Mouse (Mus musculus) MEL (cell line): ENCODE results near the gene Dnajb14. TPM values are rescaled to one million over a fixed set of nuclear protein-coding genes. Genes with fewer than 3 reads are reported as not detected.

Experiments
- DNase-seq: peaks from one replicate; pipeline ENCODE4 v3.0.0; 2011; ENCODE audit warnings: low read depth, low spot score
- H3K27ac ChIP-seq: 2 replicates; pipeline ENCODE4 v1.5.1; 2012; ENCODE audit warnings: low read depth, mild to moderate bottlenecking, control low read depth, low read length, moderate library complexity; ENCODE audit not compliant: control insufficient read depth
- H3K27me3 ChIP-seq, 2 experiments: fragments of 150-350 bp in 1 of 2; sonication (generic) in 1 of 2; 2 replicates each; pipeline ENCODE4 v1.6.1; 2012; ENCODE audit warnings: low read length in 2 of 2, mild to moderate bottlenecking in 2 of 2, improper control_type of control experiment in 1 of 2, moderate library complexity in 1 of 2; ENCODE audit not compliant: insufficient read depth in 2 of 2, control insufficient read depth in 1 of 2
- H3K36me3 ChIP-seq, 2 experiments: 2 replicates each; pipeline ENCODE4 v1.6.1; 2012 to 2014; ENCODE audit warnings: low read length in 2 of 2, improper control_type of control experiment in 1 of 2, inconsistent platforms in 1 of 2, mild to moderate bottlenecking in 1 of 2; ENCODE audit not compliant: insufficient read depth in 2 of 2, control insufficient read depth in 1 of 2
- H3K4me1 ChIP-seq, 2 experiments: fragments of 150-350 bp in 1 of 2; sonication (generic) in 1 of 2; 2 replicates each; pipeline ENCODE4 v1.6.1; 2012; ENCODE audit warnings: low read length in 2 of 2, improper control_type of control experiment in 1 of 2, mild to moderate bottlenecking in 1 of 2; ENCODE audit not compliant: insufficient read depth in 2 of 2, control insufficient read depth in 1 of 2
- H3K4me3 ChIP-seq, 2 experiments: fragments of 150-350 bp in 1 of 2; sonication (generic) in 1 of 2; 2 replicates each; pipeline ENCODE4 v1.5.1; 2012; ENCODE audit warnings: low read depth in 2 of 2, low read length in 2 of 2, mild to moderate bottlenecking in 2 of 2, moderate library complexity in 2 of 2, control low read depth in 1 of 2, improper control_type of control experiment in 1 of 2; ENCODE audit not compliant: control insufficient read depth in 1 of 2, insufficient read depth in 1 of 2
- H3K79me2 ChIP-seq: 2 replicates; pipeline ENCODE4 v1.6.1; 2012; ENCODE audit warnings: mild to moderate bottlenecking, low read length, moderate library complexity; ENCODE audit not compliant: control insufficient read depth, poor library complexity, insufficient read depth
- H3K9ac ChIP-seq: 2 replicates; pipeline ENCODE4 v1.6.1; 2012; ENCODE audit warnings: low read depth, mild to moderate bottlenecking, control low read depth, low read length, moderate library complexity; ENCODE audit not compliant: control insufficient read depth, poor library complexity, severe bottlenecking
- H3K9me3 ChIP-seq: fragments of 150-350 bp; sonication (generic); replicated peaks from 2 replicates; pipeline ENCODE4 v1.6.1; 2012; ENCODE audit warnings: mild to moderate bottlenecking, low read length, improper control_type of control experiment, moderate library complexity; ENCODE audit not compliant: insufficient read depth
- CTCF ChIP-seq, 3 experiments: IDR thresholded peaks in 2 of 3; conservative IDR thresholded peaks in 1 of 3; 2 replicates each; pipeline ENCODE4 v1.5.1; 2011 to 2012; ENCODE audit warnings: low read length in 3 of 3, low read depth in 2 of 3, mild to moderate bottlenecking in 2 of 3, improper control_type of control experiment in 1 of 3, inconsistent platforms in 1 of 3, mixed read lengths in 1 of 3, moderate library complexity in 1 of 3; ENCODE audit not compliant: control insufficient read depth in 1 of 3, insufficient read depth in 1 of 3, poor library complexity in 1 of 3, severe bottlenecking in 1 of 3
- ELF1 ChIP-seq: IDR thresholded peaks from 2 replicates; pipeline ENCODE4 v1.6.1; 2014; ENCODE audit warnings: low read depth, mild to moderate bottlenecking, inconsistent platforms, low read length, improper control_type of control experiment, moderate library complexity
- EP300 ChIP-seq, 2 experiments: IDR thresholded peaks; 2 replicates each; pipeline ENCODE4 v1.6.1; 2011; ENCODE audit warnings: improper control_type of control experiment in 2 of 2, low read length in 2 of 2, low read depth in 1 of 2, mild to moderate bottlenecking in 1 of 2
- GABPA ChIP-seq: IDR thresholded peaks from 2 replicates; pipeline ENCODE4 v1.6.1; 2012; ENCODE audit warnings: low read depth, mild to moderate bottlenecking, inconsistent platforms, low read length, improper control_type of control experiment, moderate library complexity
- GATA1 ChIP-seq: IDR thresholded peaks from 2 replicates; pipeline ENCODE4 v1.6.1; 2011; ENCODE audit warnings: low read depth, low read length, improper control_type of control experiment
- HCFC1 ChIP-seq: IDR thresholded peaks from 2 replicates; pipeline ENCODE4 v1.6.1; 2012; ENCODE audit warnings: low read depth, mild to moderate bottlenecking, inconsistent platforms, low read length, improper control_type of control experiment, moderate library complexity
- KAT2A ChIP-seq: conservative IDR thresholded peaks from 2 replicates; pipeline ENCODE4 v1.6.1; 2012; ENCODE audit warnings: low read depth, low read length, improper control_type of control experiment, inconsistent platforms
- MAFK ChIP-seq: IDR thresholded peaks from 2 replicates; pipeline ENCODE4 v1.6.1; 2011; ENCODE audit warnings: low read depth, mild to moderate bottlenecking, low read length, improper control_type of control experiment, borderline replicate concordance
- MAX ChIP-seq: IDR thresholded peaks from 2 replicates; pipeline ENCODE4 v1.6.1; 2011; ENCODE audit warnings: low read length, improper control_type of control experiment
- MEF2A ChIP-seq: IDR thresholded peaks from 2 replicates; pipeline ENCODE4 v1.6.1; 2014; ENCODE audit warnings: low read depth, mild to moderate bottlenecking, inconsistent platforms, low read length, improper control_type of control experiment; ENCODE audit not compliant: poor library complexity, insufficient replicate concordance, severe bottlenecking; ENCODE audit errors: extremely low read depth
- MXI1 ChIP-seq: IDR thresholded peaks from 2 replicates; pipeline ENCODE4 v1.6.1; 2011; ENCODE audit warnings: mild to moderate bottlenecking, low read depth, low read length, improper control_type of control experiment
- MYC ChIP-seq: IDR thresholded peaks from 2 replicates; pipeline ENCODE4 v1.6.1; 2011; ENCODE audit warnings: low read depth, mild to moderate bottlenecking, low read length, improper control_type of control experiment, moderate library complexity
- NELFE ChIP-seq: IDR thresholded peaks from 2 replicates; pipeline ENCODE4 v1.6.1; 2011; ENCODE audit warnings: low read depth, low read length, improper control_type of control experiment
- POLR2A ChIP-seq, 2 experiments: IDR thresholded peaks; 2 replicates each; pipeline ENCODE4 v1.6.1; 2011 to 2012; ENCODE audit warnings: low read length in 2 of 2, mild to moderate bottlenecking in 2 of 2, control low read depth in 1 of 2, improper control_type of control experiment in 1 of 2, low read depth in 1 of 2, moderate library complexity in 1 of 2; ENCODE audit not compliant: control insufficient read depth in 1 of 2, insufficient read depth in 1 of 2, poor library complexity in 1 of 2
- RCOR1 ChIP-seq: IDR thresholded peaks from 2 replicates; pipeline ENCODE4 v1.6.1; 2012; ENCODE audit warnings: low read depth, mild to moderate bottlenecking, inconsistent platforms, low read length, improper control_type of control experiment
- SMC3 ChIP-seq: IDR thresholded peaks from 2 replicates; pipeline ENCODE4 v1.6.1; 2011; ENCODE audit warnings: low read depth, low read length, improper control_type of control experiment
- TAL1 ChIP-seq: IDR thresholded peaks from 2 replicates; pipeline ENCODE4 v1.6.1; 2012; ENCODE audit warnings: mild to moderate bottlenecking, inconsistent platforms, low read length, moderate library complexity, mixed read lengths
- TBP ChIP-seq: IDR thresholded peaks from 2 replicates; pipeline ENCODE4 v1.8.0; 2011; ENCODE audit warnings: low read depth, low read length, improper control_type of control experiment
- TCF12 ChIP-seq: IDR thresholded peaks from 2 replicates; pipeline ENCODE4 v1.6.1; 2014; ENCODE audit warnings: low read depth, mild to moderate bottlenecking, inconsistent platforms, low read length, improper control_type of control experiment, moderate library complexity
- USF1 ChIP-seq: IDR thresholded peaks from 2 replicates; pipeline ENCODE4 v1.6.1; 2014; ENCODE audit warnings: low read depth, mild to moderate bottlenecking, inconsistent platforms, low read length, improper control_type of control experiment, moderate library complexity
- USF2 ChIP-seq, 2 experiments: IDR thresholded peaks; 2 replicates each; pipeline ENCODE4 v1.6.1; 2011 to 2012; ENCODE audit warnings: improper control_type of control experiment in 2 of 2, low read length in 2 of 2, borderline replicate concordance in 1 of 2, inconsistent platforms in 1 of 2, low read depth in 1 of 2, mild to moderate bottlenecking in 1 of 2; ENCODE audit not compliant: insufficient read depth in 1 of 2
- ZMIZ1 ChIP-seq: IDR thresholded peaks from 2 replicates; pipeline ENCODE4 v1.6.1; 2012; ENCODE audit warnings: low read depth, mild to moderate bottlenecking, inconsistent platforms, low read length, improper control_type of control experiment, moderate library complexity
- ZNF384 ChIP-seq: IDR thresholded peaks from 2 replicates; pipeline ENCODE4 v1.6.1; 2012; ENCODE audit warnings: low read depth, mild to moderate bottlenecking, inconsistent platforms, low read length, improper control_type of control experiment
- polyA plus RNA-seq, 2 experiments: library from polyadenylated mRNA; stranded (reverse) in 1 of 2; unstranded in 1 of 2; fragments of >175 nt in 1 of 2; fragments of >200 nt in 1 of 2; gene quantifications; 2 replicates each; pipeline versions ENCODE4 v1.2.1 to v1.2.4; 2012; ENCODE audit warnings: low replicate concordance in 2 of 2, low read depth in 1 of 2; ENCODE audit not compliant: insufficient read length in 2 of 2, insufficient read depth in 1 of 2, missing spikeins in 1 of 2
- total RNA-seq: library from RNA; depleted of rRNA; stranded (reverse); fragments of 300-350 nt; gene quantifications from 2 replicates; pipeline ENCODE4 v1.2.3, GENCODE M21; 2012

The Dnajb14 gene
- total and polyA plus RNA-seq, 3 experiments: 4.2 to 6.1 TPM; not detected in 1

DNA sequence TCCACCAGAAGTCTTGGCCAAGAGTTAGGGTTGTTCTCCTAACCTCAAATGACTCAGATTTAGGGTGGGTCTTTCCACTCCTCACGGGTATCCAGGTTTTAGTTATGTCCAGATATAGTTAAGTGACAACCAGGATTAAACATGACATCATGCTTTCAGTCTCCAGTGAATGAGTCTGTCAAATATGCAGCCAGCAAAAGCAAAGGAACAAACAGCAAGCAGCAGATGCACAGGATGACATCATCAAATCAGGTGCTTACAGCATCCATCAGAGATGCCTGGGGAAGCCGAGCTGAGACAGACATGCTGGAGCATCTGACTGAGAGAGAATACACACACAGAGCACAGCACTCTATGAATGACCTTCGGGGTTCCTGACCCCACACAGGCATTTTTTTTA lies 12.1 kb upstream of the Dnajb14 start:
- no peak for TF ChIP-seq NELFE
- TF ChIP-seq GABPA: no peak
- TF ChIP-seq TCF12: no peak

DNA sequence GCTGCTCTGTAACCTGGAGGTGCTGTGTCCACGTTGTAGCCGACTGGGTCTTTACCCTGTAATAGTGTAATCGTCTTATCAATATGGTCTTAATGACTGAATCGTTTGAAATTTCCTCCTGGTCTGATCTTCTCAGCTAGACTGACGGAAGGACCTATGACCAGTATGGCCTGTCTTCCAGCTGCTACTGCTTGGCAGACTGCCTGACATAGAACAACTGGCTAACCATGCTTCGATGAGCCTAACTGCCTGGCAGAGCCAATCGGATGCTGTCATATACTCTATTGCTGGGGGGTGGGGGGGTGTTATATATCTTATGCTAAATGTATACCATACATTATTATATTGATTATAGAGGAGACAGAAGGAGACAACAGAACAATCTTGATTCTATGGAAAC lies 11.4 kb upstream of the Dnajb14 start:
- no peak overlapping the region for H3K27ac ChIP-seq
- H3K4me1 ChIP-seq: peaks cover 9 to 15% of the 10 kb centered on the region in 2 experiments
- no peak overlapping the region for H3K9ac ChIP-seq
- no peak overlapping the region for H3K4me3 ChIP-seq
- peaks cover 0 to 19% of the 10 kb centered on the region in 2 experiments; a peak in 2 of 4 replicates for H3K36me3 ChIP-seq
- DNase-seq: no peak
- H3K9me3 ChIP-seq: no peaks in the 10 kb centered on the region
- H3K79me2 ChIP-seq: no peaks in the 10 kb centered on the region
- TF ChIP-seq SMC3: no peak
- no peak for TF ChIP-seq CTCF (IDR thresholded peaks at IDR 0.05 in 2 of 3, conservative IDR thresholded peaks at IDR 0.05 in 1 of 3; ENCODE audit: control insufficient read depth in 1 of 3, insufficient read depth in 1 of 3, low read depth in 2 of 3, low read length in 3 of 3, poor library complexity in 1 of 3, severe bottlenecking in 1 of 3)
- no peak for TF ChIP-seq RCOR1
- no peak for TF ChIP-seq EP300 (IDR thresholded peaks at IDR 0.05; ENCODE audit: low read depth in 1 of 2, low read length in 2 of 2)
- no peak for TF ChIP-seq ZMIZ1
- TF ChIP-seq MAFK: no peak
- TF ChIP-seq MAX: no peak
- no peak for TF ChIP-seq NELFE
- no peak for TF ChIP-seq MEF2A
- H3K27me3 ChIP-seq: no peaks in the 10 kb centered on the region

More for the DNA sequence above, 12.1 kb upstream of the Dnajb14 start:
- H3K4me1 ChIP-seq: peaks cover 8 to 9% of the 10 kb centered on the region in 2 experiments
- no peaks in the 10 kb centered on the region for H3K27me3 ChIP-seq
- peaks cover 0 to 11% of the 10 kb centered on the region in 2 experiments; a peak in 2 of 4 replicates for H3K36me3 ChIP-seq
- H3K9ac ChIP-seq: no peak overlapping the region
- H3K27ac ChIP-seq: no peak overlapping the region
- H3K79me2 ChIP-seq: no peaks in the 10 kb centered on the region
- H3K9me3 ChIP-seq: no peaks in the 10 kb centered on the region
- no peak overlapping the region for H3K4me3 ChIP-seq
- DNase-seq: no peak

DNA sequence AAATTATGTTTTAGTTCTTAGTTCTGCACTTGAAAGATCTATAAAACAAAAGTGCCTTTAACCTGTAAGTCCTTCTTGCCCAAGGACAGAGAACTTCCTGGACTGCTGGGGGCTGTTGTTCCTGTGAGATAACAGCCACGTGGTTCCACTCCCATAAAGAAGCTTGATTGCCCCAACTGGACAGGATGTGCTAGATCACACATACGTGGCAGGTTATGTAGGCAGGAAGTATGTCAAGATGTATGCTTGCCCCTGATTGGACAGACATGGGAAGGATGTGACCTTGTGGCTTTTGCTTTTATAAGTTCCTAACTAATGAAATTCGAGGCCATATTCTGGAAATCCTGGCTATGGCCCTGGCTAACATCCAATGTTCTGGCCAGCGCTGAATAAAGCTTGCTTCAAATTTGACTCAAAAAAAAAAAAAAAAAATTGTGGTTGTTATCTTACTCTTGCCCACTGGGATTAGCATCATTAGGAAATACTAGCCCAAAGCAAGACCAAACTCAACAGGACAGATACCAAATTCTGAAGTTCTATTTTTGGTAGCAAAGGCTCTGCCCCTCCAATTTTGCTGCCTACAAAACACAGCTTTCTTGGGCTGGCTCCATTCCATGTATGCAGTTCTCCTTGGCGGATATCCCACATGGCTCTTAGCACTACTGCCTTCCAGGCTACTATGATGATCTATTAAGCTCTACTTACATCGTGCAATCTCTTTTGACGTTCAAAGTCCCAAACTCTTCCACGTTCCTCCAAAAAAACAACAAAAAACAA lies 6.9 kb upstream of the Dnajb14 start:
- Histone ChIP-seq H3K36me3 (peaks cover 0 to 27% of the 10 kb centered on the region in 2 experiments; a peak in 2 of 4 replicates), H3K27me3 (no peaks in the 10 kb centered on the region), H3K79me2 (peaks cover 12% of the 10 kb centered on the region), H3K9me3 (no peaks in the 10 kb centered on the region), H3K4me3 (no peak overlapping the region), H3K9ac (no peak overlapping the region), H3K27ac (peak overlapping the region; percentile 28), H3K4me1 (peaks cover 9 to 18% of the 10 kb centered on the region in 2 experiments)
- peak; percentile 68 for DNase-seq
- TF ChIP-seq USF2 (IDR thresholded peaks at IDR 0.05; ENCODE audit: borderline replicate concordance in 1 of 2, insufficient read depth in 1 of 2, low read depth in 1 of 2, low read length in 2 of 2) (0 out of 4 replicates have a peak, but pooled peaks of 1 of the 2 experiments have one; percentile 24), RCOR1 (no peak), ZNF384 (peak; percentile 81), NELFE (no peak), USF1 (peak; percentile 82), TAL1 (no peak), POLR2A (IDR thresholded peaks at IDR 0.05; ENCODE audit: control insufficient read depth in 1 of 2, insufficient read depth in 1 of 2, low read depth in 1 of 2, low read length in 2 of 2, poor library complexity in 1 of 2) (0 out of 4 replicates have a peak, but pooled peaks of 1 of the 2 experiments have one; percentile 26), MYC (peak; percentile 93), GABPA (no peak), MAX (peak; percentile 95), MXI1 (peak; percentile 55), TBP (peak; percentile 51), KAT2A (no peak), EP300 (IDR thresholded peaks at IDR 0.05; ENCODE audit: low read depth in 1 of 2, low read length in 2 of 2) (peak in 1 of 2 experiments; percentile 50; a peak in 2 of 4 replicates), HCFC1 (peak; percentile 37; the same call in 1 of the 2 replicates), GATA1 (peak; percentile 63), ELF1 (peak; percentile 54; the same call in 1 of the 2 replicates)
